Mouse (Mus musculus) liver, adult 2 months (tissue): Measurements from ENCODE around the gene Noxo1. TPM values are rescaled to one million over a fixed set of nuclear protein-coding genes. Genes with fewer than 3 reads are reported as not detected.
A peak's percentile ranks its signal among the peaks of the same experiment; 100 is the strongest.

ENCODE experiments used
- DNase-seq: peaks from one replicate; pipeline ENCODE4 v3.0.0-alpha.2; 2011; ENCODE audit warnings: low read depth, low spot score; ENCODE audit errors: extremely low read depth
- H3K27ac ChIP-seq: fragments of 200-500 bp; replicated peaks from 2 replicates; pipeline ENCODE4 v1.5.1; 2012; ENCODE audit warnings: low read depth, mild to moderate bottlenecking, control low read depth, inconsistent platforms, low read length; ENCODE audit not compliant: insufficient read depth
- H3K27me3 ChIP-seq: fragments of 200-500 bp; 2 replicates; pipeline ENCODE4 v1.6.1; 2012; ENCODE audit warnings: mild to moderate bottlenecking, moderate library complexity, low read length, inconsistent platforms; ENCODE audit not compliant: control insufficient read depth, insufficient read depth
- H3K36me3 ChIP-seq: fragments of 200-500 bp; 2 replicates; pipeline ENCODE4 v1.6.1; 2012; ENCODE audit warnings: low read length, inconsistent platforms; ENCODE audit not compliant: control insufficient read depth, insufficient read depth
- H3K4me1 ChIP-seq: fragments of 200-500 bp; 2 replicates; pipeline ENCODE4 v1.6.1; 2011; ENCODE audit warnings: low read length; ENCODE audit not compliant: control insufficient read depth, insufficient read depth
- H3K4me3 ChIP-seq: fragments of 200-500 bp; 2 replicates; pipeline ENCODE4 v1.5.1; 2011; ENCODE audit warnings: low read depth, mild to moderate bottlenecking, control low read depth, low read length, moderate library complexity; ENCODE audit not compliant: insufficient read depth
- H3K79me2 ChIP-seq: fragments of 200-500 bp; 2 replicates; pipeline ENCODE4 v1.6.1; 2012; ENCODE audit warnings: inconsistent platforms, mild to moderate bottlenecking, low read length, moderate library complexity; ENCODE audit not compliant: control insufficient read depth, insufficient read depth
- H3K9ac ChIP-seq: fragments of 200-500 bp; 2 replicates; pipeline ENCODE4 v1.6.1; 2012; ENCODE audit warnings: low read depth, mild to moderate bottlenecking, control low read depth, inconsistent platforms, low read length
- CTCF ChIP-seq: fragments of 200-500 bp; IDR thresholded peaks from 2 replicates; pipeline ENCODE4 v1.5.1; 2011; ENCODE audit warnings: low read depth, low read length, control low read depth
- POLR2A ChIP-seq: fragments of 200-500 bp; IDR thresholded peaks from 2 replicates; pipeline ENCODE4 v1.6.1; 2011; ENCODE audit warnings: low read length, control low read depth; ENCODE audit not compliant: insufficient read depth; ENCODE audit errors: extremely low read depth
- WGBS: fragments of 180-500 bp; shearing (Covaris S2); methylation state at CpG from one replicate; pipeline ENCODE4 v1.1.7; 2018; 5-methylcytosine and 5-hydroxymethylcytosine counted together
- polyA plus RNA-seq: library from polyadenylated mRNA; depleted of rRNA; stranded (reverse); fragments of >200 nt; gene quantifications from 2 replicates; pipeline ENCODE4 v1.2.3, GENCODE M21; 2012
- total RNA-seq: library from RNA; depleted of rRNA; stranded (reverse); fragments of >200 nt; gene quantifications from 2 replicates; pipeline ENCODE4 v1.2.3, GENCODE M21; 2014

Noxo1 gene
- total and polyA plus RNA-seq, 2 experiments: 0.37 to 2.7 TPM

GRCm38 (mm10) chr17:24670246-24670844 is 25.7 kb upstream of the Noxo1 start:
- H3K4me3 ChIP-seq: peak overlapping the region; percentile 94
- H3K4me1 ChIP-seq: peaks cover 17% of the 10 kb centered on the region
- under 1% methylated on average over 8 of the region's 8 CpGs for WGBS
- peak; percentile 88 for DNase-seq
- TF ChIP-seq CTCF: no peak
- no peak for TF ChIP-seq POLR2A
- peak overlapping the region; percentile 98 for H3K9ac ChIP-seq
- H3K36me3 ChIP-seq: no peaks in the 10 kb centered on the region
- H3K27ac ChIP-seq: peak overlapping the region; percentile 94
- H3K27me3 ChIP-seq: no peaks in the 10 kb centered on the region
- peaks cover 32% of the 10 kb centered on the region; the same call in 1 of the 2 replicates for H3K79me2 ChIP-seq

GRCm38 (mm10) chr17:24671346-24671745 is 24.7 kb upstream of the Noxo1 start:
- DNase-seq: no peak
- Histone ChIP-seq H3K9ac (0 out of 2 replicates have a peak overlapping the region, but pooled peaks have one; percentile 8), H3K27ac (peak overlapping the region; percentile 55; the same call in 1 of the 2 replicates), H3K27me3 (no peaks in the 10 kb centered on the region), H3K4me1 (peaks cover 17% of the 10 kb centered on the region), H3K79me2 (peaks cover 40% of the 10 kb centered on the region; the same call in 1 of the 2 replicates), H3K36me3 (peaks cover under 1% of the 10 kb centered on the region; the same call in 1 of the 2 replicates), H3K4me3 (no peak overlapping the region)
- TF ChIP-seq POLR2A (no peak), CTCF (no peak)
- WGBS: 51% methylated on average over 5 of the region's 5 CpGs

- peaks cover 40% of the 10 kb centered on the region; the same call in 1 of the 2 replicates for H3K79me2 ChIP-seq
- peak overlapping the region; percentile 27; the same call in 1 of the 2 replicates for H3K27ac ChIP-seq
- peak overlapping the region; percentile 15; the same call in 1 of the 2 replicates for H3K9ac ChIP-seq
- TF ChIP-seq CTCF (no peak), POLR2A (no peak)
- peaks cover 17% of the 10 kb centered on the region for H3K4me1 ChIP-seq
- 0% methylated on average over 5 of the region's 5 CpGs for WGBS
- H3K4me3 ChIP-seq: no peak overlapping the region
- no peaks in the 10 kb centered on the region for H3K27me3 ChIP-seq
- H3K36me3 ChIP-seq: peaks cover 6% of the 10 kb centered on the region; the same call in 1 of the 2 replicates
- peak; percentile 96 for DNase-seq
Measured at GRCm38 (mm10) chr17:24672141-24672540, 23.9 kb upstream of the Noxo1 start.

DNA sequence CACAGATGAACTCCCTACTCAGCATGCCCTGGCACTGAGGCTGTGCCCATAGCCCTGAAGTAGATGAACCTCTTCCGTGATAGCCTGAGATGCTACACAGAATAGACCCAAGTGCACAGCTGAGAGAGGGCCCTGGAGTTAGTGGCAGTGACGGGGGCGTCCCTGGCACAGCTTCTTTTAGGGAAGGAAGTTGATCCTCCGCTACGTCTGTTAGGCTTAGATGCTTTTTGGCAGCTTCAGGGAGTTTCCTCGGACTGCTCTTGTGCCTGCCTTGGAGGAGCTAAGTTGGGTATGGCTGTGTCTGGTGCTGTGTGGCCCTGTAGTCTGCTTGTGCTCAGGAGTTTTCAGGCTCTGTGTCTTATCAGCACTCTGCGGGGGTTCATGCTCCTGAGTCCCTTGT is 21.8 kb upstream of the Noxo1 start:
- H3K36me3 ChIP-seq: peaks cover 21% of the 10 kb centered on the region; the same call in 1 of the 2 replicates
- no peak for DNase-seq
- peaks cover 14% of the 10 kb centered on the region for H3K4me1 ChIP-seq
- H3K27me3 ChIP-seq: no peaks in the 10 kb centered on the region
- H3K4me3 ChIP-seq: no peak overlapping the region
- 59% methylated on average over 7 of the region's 7 CpGs for WGBS
- no peak overlapping the region for H3K27ac ChIP-seq
- peak overlapping the region; percentile 10; the same call in 1 of the 2 replicates for H3K9ac ChIP-seq
- H3K79me2 ChIP-seq: peaks cover 40% of the 10 kb centered on the region; the same call in 1 of the 2 replicates
- TF ChIP-seq POLR2A (no peak), CTCF (no peak)

- peaks cover 23% of the 10 kb centered on the region; the same call in 1 of the 2 replicates for H3K36me3 ChIP-seq
Measured at GRCm38 (mm10) chr17:24676187-24676586, 19.8 kb upstream of the Noxo1 start.

GRCm38 (mm10) chr17:24676877-24677276 is 19.2 kb upstream of the Noxo1 start:
- Histone ChIP-seq H3K4me3 (no peak overlapping the region), H3K9ac (no peak overlapping the region), H3K27ac (no peak overlapping the region), H3K27me3 (no peaks in the 10 kb centered on the region), H3K36me3 (peaks cover 27% of the 10 kb centered on the region; the same call in 1 of the 2 replicates), H3K4me1 (peaks cover 3% of the 10 kb centered on the region), H3K79me2 (peaks cover 24% of the 10 kb centered on the region; the same call in 1 of the 2 replicates)
- WGBS: 95% methylated on average over 5 of the region's 5 CpGs
- TF ChIP-seq CTCF: no peak
- TF ChIP-seq POLR2A: no peak
- DNase-seq: no peak

More at GRCm38 (mm10) chr17:24676187-24676586, 19.8 kb upstream of the Noxo1 start:
- no peak overlapping the region for H3K27ac ChIP-seq
- DNase-seq: peak; percentile 26
- TF ChIP-seq POLR2A (no peak), CTCF (peak; percentile 63)
- H3K9ac ChIP-seq: no peak overlapping the region
- no peak overlapping the region for H3K4me3 ChIP-seq
- peaks cover 9% of the 10 kb centered on the region for H3K4me1 ChIP-seq
- peaks cover 29% of the 10 kb centered on the region; the same call in 1 of the 2 replicates for H3K79me2 ChIP-seq
- 69% methylated on average over 2 of the region's 2 CpGs for WGBS
- no peaks in the 10 kb centered on the region for H3K27me3 ChIP-seq
